Mouse (Mus musculus) embryo, embryonic 10.5 days (tissue): ENCODE measurements at regions not wholly inside any gene's neighbourhood (a gene's known extent, or its start where the extent isn't known, plus 50 kb on each side); places are given as distances from the start of the nearest gene placed in this dataset.

Source experiments
- DNase-seq: peaks from one replicate; pipeline ENCODE4 v3.0.0-alpha.2; 2015; ENCODE audit warnings: low spot score

DNA sequence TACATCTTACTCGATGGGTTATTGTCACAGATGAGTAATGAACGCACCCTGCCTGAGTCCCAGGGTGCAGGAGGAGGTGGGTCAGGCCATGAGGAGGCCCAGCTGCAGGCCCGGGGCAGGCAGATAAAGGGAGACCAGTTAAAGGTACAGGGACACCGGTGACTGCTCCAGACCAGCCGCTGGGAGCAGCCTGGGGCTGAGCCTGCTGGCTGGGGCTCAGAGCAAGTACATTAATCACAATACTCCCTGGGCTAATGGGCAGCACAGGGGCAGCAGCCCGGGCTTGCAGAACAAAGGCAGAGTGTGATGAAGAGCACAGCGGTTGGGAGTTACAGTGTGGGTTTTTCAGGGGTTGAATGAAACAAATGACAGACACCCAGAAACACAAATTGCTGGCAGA, 154.4 kb upstream of the Rnf219 start:
- peak; percentile 58 for DNase-seq

DNA sequence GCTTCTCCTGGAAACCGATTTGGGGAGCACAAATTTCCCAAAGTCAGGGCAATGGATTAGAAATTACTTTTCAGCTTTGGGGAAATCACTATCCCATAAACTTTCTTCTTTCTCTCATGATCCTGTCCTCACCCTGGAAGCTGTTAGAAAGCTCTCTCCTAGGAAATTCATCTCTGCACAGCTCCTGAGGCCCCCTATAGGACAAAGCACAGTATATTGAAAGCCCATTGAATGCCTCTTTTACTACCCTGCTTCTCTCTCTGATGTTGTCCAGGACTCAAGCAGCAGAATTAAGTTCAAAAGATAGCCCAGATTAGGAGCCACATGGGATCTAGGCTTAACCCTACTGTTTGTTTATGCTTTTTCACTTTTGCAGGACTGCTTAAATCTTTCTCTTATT, 139.3 kb upstream of the Rnf219 start:
- peak; percentile 41 for DNase-seq

DNA sequence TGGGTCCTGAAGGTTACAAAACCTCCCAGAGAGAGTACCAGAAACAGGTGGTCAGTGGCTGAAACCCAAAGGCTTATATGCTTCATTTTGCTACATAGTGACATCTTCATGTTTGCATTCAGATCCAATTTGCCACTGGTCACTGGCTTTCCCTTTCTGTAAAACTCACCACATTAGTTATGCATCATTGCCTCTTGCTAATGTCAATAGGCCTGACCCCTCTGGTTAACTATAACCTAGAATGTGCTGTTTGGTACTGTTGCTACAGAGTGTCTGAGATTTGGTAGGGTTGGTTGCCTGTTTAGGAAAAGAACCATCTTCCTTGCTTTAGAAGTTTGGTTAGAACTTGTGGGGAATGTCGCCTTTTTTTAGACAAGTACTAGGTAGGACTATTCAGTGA, 136.3 kb upstream of the Rnf219 start:
- no peak for DNase-seq

DNA sequence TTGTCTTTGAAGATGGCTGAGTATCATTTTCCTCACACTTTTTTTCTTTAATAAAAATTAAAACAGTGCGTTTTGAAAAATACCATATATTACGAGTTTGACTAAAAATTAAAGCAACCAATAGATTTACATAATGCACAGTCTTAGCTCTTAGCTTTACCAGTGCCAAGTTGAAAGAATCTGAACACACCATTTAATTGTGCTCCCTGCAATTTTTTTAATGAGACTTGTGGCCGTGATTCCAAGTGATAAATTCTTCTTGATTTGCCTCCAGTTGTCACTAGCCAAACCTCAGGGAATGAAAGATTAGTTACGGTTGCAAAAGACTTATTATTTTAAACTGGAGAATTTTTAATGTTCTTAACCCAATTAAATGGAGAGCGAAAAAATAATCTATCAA, 127.5 kb upstream of the Rnf219 start:
- no peak for DNase-seq

DNA sequence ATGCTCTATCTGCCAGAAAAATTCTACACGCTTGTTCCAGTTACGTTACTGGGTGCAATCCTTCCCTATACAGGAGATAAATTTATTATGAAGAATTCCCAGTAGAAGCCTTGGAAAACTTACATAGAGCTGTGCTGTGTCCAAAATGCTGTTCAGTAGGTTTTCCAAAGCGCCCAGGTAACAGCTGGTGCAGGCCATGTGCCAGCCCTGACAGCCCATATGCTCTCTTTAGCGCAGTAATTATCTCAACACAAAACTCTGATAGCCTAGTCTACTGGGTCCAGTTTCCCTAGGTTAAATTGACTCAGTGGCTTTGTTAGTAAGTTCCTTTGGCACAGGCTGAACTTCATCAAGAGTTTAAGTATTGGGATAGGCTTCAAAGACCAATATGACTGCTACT, 122.2 kb upstream of the Rnf219 start:
- DNase-seq: no peak

- DNase-seq: no peak
Measured at GRCm38 (mm10) chr14:104642783-104643182, 120.3 kb upstream of the Rnf219 start.

GRCm38 (mm10) chr14:104639300-104639699, 116.9 kb upstream of the Rnf219 start:
- no peak for DNase-seq

DNA sequence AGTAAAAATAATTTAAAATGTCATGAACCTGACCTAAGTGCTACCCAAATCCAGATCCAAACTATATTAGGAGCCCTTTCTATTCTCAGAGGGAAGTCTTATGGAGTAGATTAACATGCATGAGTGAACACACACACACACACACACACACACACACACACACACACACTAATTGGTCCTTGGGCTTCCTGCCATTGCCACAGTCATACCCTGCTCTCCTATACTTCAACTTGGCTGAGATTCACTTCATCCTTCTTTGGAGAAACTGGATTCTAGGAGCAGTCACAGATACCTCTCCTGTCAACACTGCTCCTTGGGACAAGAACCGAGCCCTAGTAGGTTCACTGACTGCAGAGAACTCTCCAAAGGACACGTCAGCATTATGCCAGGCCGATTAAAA, 89.0 kb upstream of the Rnf219 start:
- no peak for DNase-seq

GRCm38 (mm10) chr14:104610378-104610777, 87.9 kb upstream of the Rnf219 start:
- peak; percentile 9 for DNase-seq

- no peak for DNase-seq
Measured at GRCm38 (mm10) chr14:104594851-104595250, 72.4 kb upstream of the Rnf219 start.
